Mouse (Mus musculus): ENCODE results near the gene Ccdc7b.
"Not testable (repeated sequence)": the region's sequence is repeated elsewhere in the genome, so short reads cannot be mapped to it uniquely, and the experiment has no call there.

Gene Ccdc7b

GRCm38 (mm10) chr8:129066834-129067233 is at the start of gene Ccdc7b:
TSS of gene Ccdc7b (plus strand) at chr8:129067134.
- not testable (repeated sequence) for DNase-seq (ENCODE audit: low spot score in 2 of 2)

DNA sequence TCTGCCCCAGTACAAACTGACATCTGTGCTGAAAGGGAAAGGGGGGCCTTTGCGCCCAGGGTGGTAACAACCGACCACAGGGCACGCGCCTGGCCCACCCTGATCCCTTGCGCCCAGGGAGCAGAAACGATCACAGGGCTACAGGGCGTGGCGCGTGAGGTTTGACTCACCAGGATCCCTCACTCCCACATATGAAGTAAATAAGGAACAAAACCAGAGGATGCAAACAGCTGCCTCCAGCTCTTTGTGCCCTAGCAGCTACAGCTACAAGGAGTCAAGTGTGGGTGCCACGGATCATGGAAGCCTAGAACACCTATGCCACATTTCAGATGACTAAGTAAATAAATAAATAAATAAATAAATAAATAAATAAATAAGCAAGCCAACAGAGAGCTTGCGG is 1.5 kb upstream of the Ccdc7b start, which contains the start of gene Ccdc7a:
Ccdc7a (minus strand) TSS at position 101 of the 400 bp plus-strand sequence.
- DNase-seq (ENCODE audit: low spot score in 2 of 2) = not testable (repeated sequence)

GRCm38 (mm10) chr8:129115761-129116160 is 48.8 kb downstream of the Ccdc7b start:
- not testable (repeated sequence) for DNase-seq (ENCODE audit: low spot score in 2 of 2)

GRCm38 (mm10) chr8:129131561-129131960 is 64.6 kb downstream of the Ccdc7b start, which contains the start of gene Gm10999:
TSS of gene Gm10999 (minus strand) at chr8:129131661.
- DNase-seq (ENCODE audit: low spot score in 2 of 2) = no peak

DNA sequence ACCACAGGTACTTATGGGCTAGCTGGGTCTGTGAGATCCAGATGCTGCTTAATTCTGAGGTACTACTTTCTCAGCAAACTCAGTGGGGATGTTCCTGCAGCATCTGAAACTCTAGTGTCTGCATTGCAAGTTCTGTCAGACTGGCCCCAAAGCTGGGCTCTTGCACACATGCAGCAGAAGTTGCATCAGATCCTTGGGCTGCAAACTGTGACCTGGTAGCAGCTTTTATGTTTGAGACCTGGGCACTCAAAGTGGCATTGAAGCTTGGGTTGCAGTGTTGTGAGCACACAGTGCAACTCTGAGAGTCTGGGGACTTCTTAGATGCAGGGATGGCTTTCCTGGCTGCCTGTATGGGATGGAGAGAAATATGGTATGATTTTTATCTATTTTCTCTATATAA is 66.5 kb downstream of the Ccdc7b start:
- DNase-seq (ENCODE audit: low spot score in 2 of 2) = no peak
